In genomic region chr1:88668353-88668752, GRCm38 (mm10) we compare ENCODE assay signal across 13 mouse cellular contexts. TPM values are rescaled to one million over a fixed set of nuclear protein-coding genes. Genes with fewer than 3 reads are reported as not detected.
DNase-seq lines count a peak whose midpoint lies in the region; ATAC-seq and TF ChIP-seq lines count a peak whose summit lies in the region.
"Had no signal": no experiment of that assay in that cellular context is flagged by ENCODE, and none has a peak within 500 bp of the region (broad histone marks: within the 10 kb centered on the region; RNA-seq: fewer than 3 reads in every experiment).

No protein-coding gene starts in this region.

- H3K4me3 ChIP-seq in heart, embryonic 11.5 days (ENCODE audit: low read depth, low read length): no peak overlapping the region
- no peak overlapping the region for H3K4me3 ChIP-seq in forebrain, embryonic 16.5 days (replicated peaks; ENCODE audit: low read length)
- no peak overlapping the region for H3K4me3 ChIP-seq in midbrain, embryonic 15.5 days
- no peak overlapping the region for H3K4me3 ChIP-seq in gastrocnemius, adult 2 months
- H3K4me3 ChIP-seq: embryonic facial prominence, embryonic 13.5 days; intestine, embryonic 15.5 days; layer of hippocampus, adult 2 months had no signal

- no peaks in the 10 kb centered on the region for H3K27me3 ChIP-seq in heart, embryonic 11.5 days (ENCODE audit: control insufficient read depth, insufficient read depth, low read length)
- H3K27me3 ChIP-seq in Patski: no peaks in the 10 kb centered on the region
- H3K27me3 ChIP-seq in forebrain, embryonic 16.5 days (replicated peaks; ENCODE audit: control insufficient read depth, insufficient read depth, low read length): no peaks in the 10 kb centered on the region
- no peaks in the 10 kb centered on the region for H3K27me3 ChIP-seq in midbrain, embryonic 15.5 days (replicated peaks)
- H3K27me3 ChIP-seq: intestine, embryonic 15.5 days had no signal

- no peak for DNase-seq in heart, adult 11 months
- peak; percentile 74 for DNase-seq in Patski (ENCODE audit: low read depth, low spot score)
- no peak for DNase-seq in cerebellum, postnatal 36 days
- DNase-seq in urinary bladder, postnatal 10 days (ENCODE audit: low spot score): no peak
- no peak for DNase-seq in gastrocnemius, adult 2 months
- DNase-seq: liver; lung, postnatal 36 days had no signal

- in situ Hi-C loops in Patski (cut with MboI; ENCODE audit: low pct_unique_long_range_greater_than_20kb): no loop called here

- CTCF ChIA-PET in Patski (lab: Charles Lee): interaction anchor here (1.3 kb wide), 1 partner anchor 10 kb away, joined by 8 read pairs; no protein-coding TSS in a partner anchor

- no peaks in the 10 kb centered on the region for H3K36me3 ChIP-seq in heart, embryonic 11.5 days (ENCODE audit: control insufficient read depth, insufficient read depth, low read length)
- H3K36me3 ChIP-seq in forebrain, embryonic 16.5 days (ENCODE audit: control insufficient read depth, insufficient read depth): no peaks in the 10 kb centered on the region
- no peaks in the 10 kb centered on the region for H3K36me3 ChIP-seq in midbrain, embryonic 15.5 days (replicated peaks)
- H3K36me3 ChIP-seq: embryonic facial prominence, embryonic 13.5 days; intestine, embryonic 15.5 days had no signal

- 7% methylated on average over 7 of the region's 7 CpGs for WGBS in heart, embryonic 11.5 days (ENCODE audit: insufficient replicate concordance)
- 1% methylated on average over 7 of the region's 7 CpGs for WGBS in forebrain, embryonic 16.5 days
- 5% methylated on average over 7 of the region's 7 CpGs for WGBS in midbrain, embryonic 15.5 days

- TF ChIP-seq CTCF in Patski (IDR thresholded peaks at IDR 0.05): no peak
- TF ChIP-seq CTCF in gastrocnemius, adult 2 months (IDR thresholded peaks at IDR 0.05): no peak

- POLR2A ChIA-PET in Patski (lab: Charles Lee): interaction anchor here (1.2 kb wide), 2 partner anchors 9 to 34 kb away, joined by 3 to 6 read pairs; partner anchors contain the start of gene Arl4c

- ATAC-seq in heart, embryonic 11.5 days (replicated peaks; ENCODE audit: insufficient number of reproducible peaks, low FRiP score, low TSS enrichment): no peak
- peak; percentile 83 for ATAC-seq in Patski
- peak; percentile 66 for ATAC-seq in forebrain, embryonic 16.5 days
- 0 out of 2 replicates have a peak, but pooled peaks have one; percentile 17 for ATAC-seq in midbrain, embryonic 15.5 days (replicated peaks)
- ATAC-seq: intestine, embryonic 15.5 days had no signal

- intact Hi-C loops in gastrocnemius, adult 2 months (cut with DNase I): no loop called here

- H3K9me3 ChIP-seq in heart, embryonic 11.5 days (replicated peaks; ENCODE audit: control insufficient read depth, low read length): no peaks in the 10 kb centered on the region
- no peaks in the 10 kb centered on the region for H3K9me3 ChIP-seq in forebrain, embryonic 16.5 days (ENCODE audit: control insufficient read depth, low read length)
- H3K9me3 ChIP-seq in midbrain, embryonic 15.5 days: no peaks in the 10 kb centered on the region
- H3K9me3 ChIP-seq: embryonic facial prominence, embryonic 13.5 days; intestine, embryonic 15.5 days had no signal

- H3K4me2 ChIP-seq in heart, embryonic 11.5 days: peak overlapping the region; percentile 30; the same call in 1 of the 2 replicates
- H3K4me2 ChIP-seq in forebrain, embryonic 16.5 days (ENCODE audit: low read length): no peak overlapping the region
- no peak overlapping the region for H3K4me2 ChIP-seq in midbrain, embryonic 15.5 days
- H3K4me2 ChIP-seq: embryonic facial prominence, embryonic 13.5 days; intestine, embryonic 15.5 days had no signal

- H3K9ac ChIP-seq in heart, embryonic 11.5 days (ENCODE audit: low read depth, low read length): no peak overlapping the region; the same call in 1 of the 2 replicates
- H3K9ac ChIP-seq in forebrain, embryonic 16.5 days (replicated peaks; ENCODE audit: low read depth, low read length): no peak overlapping the region
- H3K9ac ChIP-seq in midbrain, embryonic 15.5 days: no peak overlapping the region
- H3K9ac ChIP-seq: embryonic facial prominence, embryonic 13.5 days; intestine, embryonic 15.5 days had no signal

- H3K27ac ChIP-seq in heart, embryonic 11.5 days (ENCODE audit: low read depth, low read length): no peak overlapping the region
- H3K27ac ChIP-seq in forebrain, embryonic 16.5 days (ENCODE audit: low read length): peak overlapping the region; percentile 3; the same call in 1 of the 2 replicates
- H3K27ac ChIP-seq in midbrain, embryonic 15.5 days: 0 out of 2 replicates have a peak overlapping the region, but pooled peaks have one; percentile 10
- H3K27ac ChIP-seq in gastrocnemius, adult 2 months: no peak overlapping the region
- H3K27ac ChIP-seq: embryonic facial prominence, embryonic 13.5 days; intestine, embryonic 15.5 days had no signal

- no peaks in the 10 kb centered on the region; the same call in 1 of the 2 replicates for H3K4me1 ChIP-seq in heart, embryonic 11.5 days (ENCODE audit: control insufficient read depth, insufficient read depth, low read length)
- peaks cover 12% of the 10 kb centered on the region for H3K4me1 ChIP-seq in forebrain, embryonic 16.5 days (replicated peaks; ENCODE audit: control insufficient read depth, insufficient read depth, low read length)
- peaks cover 15% of the 10 kb centered on the region for H3K4me1 ChIP-seq in midbrain, embryonic 15.5 days
- H3K4me1 ChIP-seq: embryonic facial prominence, embryonic 13.5 days had no signal

RNA-seq across cellular contexts. Expression of gene Arl4c, which starts 33.7 kb away (rescaled TPM):
- 3.0 and 4.4 TPM in 2 replicates for polyA plus RNA-seq in heart, embryonic 11.5 days (2014; fragmentation: Nextera tagmentation; extraction: Ambion mirVana)
- polyA plus RNA-seq in Patski (2021): 146 TPM
- polyA plus RNA-seq in forebrain, embryonic 16.5 days (2015; fragmentation: Nextera tagmentation; extraction: Ambion mirVana): 37.1 and 39.7 TPM in 2 replicates
- polyA plus RNA-seq in midbrain, embryonic 15.5 days (2015; fragmentation: Nextera tagmentation; extraction: Ambion mirVana): 55.3 and 55.6 TPM in 2 replicates
- total RNA-seq in gastrocnemius, adult 2 months (2021): under 1 TPM; 0.48 to 0.56 TPM

Comparison
In these comparisons a context has a peak if more than half of its experiments do, and no peak if none do; other contexts are left out.
1. H3K27ac ChIP-seq: peak in forebrain, embryonic 16.5 days (single experiment) and midbrain, embryonic 15.5 days (single experiment); none in heart, embryonic 11.5 days (single experiment) and gastrocnemius, adult 2 months (single experiment).